Comparison of ENCODE assay signal across 30 mouse cellular contexts in genomic region chr6:86317066-86317465, GRCm38 (mm10). TPM values are rescaled to one million over a fixed set of nuclear protein-coding genes. Genes with fewer than 3 reads are reported as not detected.
DNase-seq lines count a peak whose midpoint lies in the region; ATAC-seq and TF ChIP-seq lines count a peak whose summit lies in the region.
"Had no signal": no experiment of that assay in that cellular context is flagged by ENCODE, and none has a peak within 500 bp of the region (broad histone marks: within the 10 kb centered on the region; RNA-seq: fewer than 3 reads in every experiment).

No protein-coding gene starts in this region.

- TF ChIP-seq POLR2A in limb, embryonic 14.5 days (IDR thresholded peaks at IDR 0.05; ENCODE audit: borderline replicate concordance, extremely low read depth, insufficient read depth, insufficient read length), result no peak

- ATAC-seq in embryonic facial prominence, embryonic 14.5 days (ENCODE audit: low read depth), result peak; percentile 30; the same call in 1 of the 2 replicates
- peak; percentile 44; the same call in 1 of the 2 replicates for ATAC-seq in limb, embryonic 13.5 days (ENCODE audit: low FRiP score, low read depth)
- no peak for ATAC-seq in limb, embryonic 14.5 days (ENCODE audit: low FRiP score, low read depth)
- ATAC-seq: CD4-positive, CD25-positive, alpha-beta regulatory T cell, adult 4 months; forebrain, embryonic 14.5 days had no signal

- WGBS in embryonic facial prominence, embryonic 14.5 days, result 57% methylated on average over 1 of the region's 1 CpGs
- WGBS in embryonic facial prominence, embryonic 10.5 days, result 72% methylated on average over 1 of the region's 1 CpGs
- 47% methylated on average over 1 of the region's 1 CpGs for WGBS in limb, embryonic 13.5 days
- 67% methylated on average over 1 of the region's 1 CpGs for WGBS in limb, embryonic 10.5 days
- WGBS in limb, embryonic 14.5 days, result 50% methylated on average over 1 of the region's 1 CpGs
- 64% methylated on average over 1 of the region's 1 CpGs for WGBS in forebrain, embryonic 10.5 days

- no peak overlapping the region for H3K27ac ChIP-seq in embryonic facial prominence, embryonic 14.5 days (replicated peaks; ENCODE audit: low read depth, low read length)
- no peak overlapping the region for H3K27ac ChIP-seq in embryonic facial prominence, embryonic 10.5 days (replicated peaks)
- no peak overlapping the region for H3K27ac ChIP-seq in limb, embryonic 13.5 days
- H3K27ac ChIP-seq in limb, embryonic 10.5 days, result no peak overlapping the region
- H3K27ac ChIP-seq in limb, embryonic 14.5 days (replicated peaks; ENCODE audit: low read depth, low read length), result no peak overlapping the region
- no peak overlapping the region for H3K27ac ChIP-seq in forebrain, embryonic 10.5 days
- H3K27ac ChIP-seq: embryonic facial prominence, embryonic 12.5 days; heart, embryonic 10.5 days; hindbrain, embryonic 13.5 days; limb, embryonic 12.5 days; liver, embryonic 14.5 days; lung, embryonic 15.5 days; midbrain, embryonic 12.5 days; neural tube, embryonic 12.5 days; stomach, postnatal 0 days had no signal

- DNase-seq in embryonic facial prominence, embryonic 14.5 days (ENCODE audit: low spot score), result peak; percentile 31
- no peak for DNase-seq in embryonic facial prominence, embryonic 10.5 days (ENCODE audit: low spot score)
- DNase-seq in limb, embryonic 10.5 days (ENCODE audit: low spot score), result no peak
- peak; percentile 60 for DNase-seq in adrenal gland, postnatal 14 days
- DNase-seq in limb, embryonic 14.5 days (ENCODE audit: low spot score), result peak; percentile 10
- DNase-seq in forebrain, embryonic 10.5 days (ENCODE audit: extremely low spot score, low spot score), result no peak
- DNase-seq: cerebellum, adult 11 months; cerebellum, adult 9-10 months; cerebellum, postnatal 36 days; gastrocnemius, postnatal 14 days; heart, adult 11 months; heart, postnatal 36 days; kidney, adult 11 months; right cerebral cortex, postnatal 4 days; thymus, adult 2 months; thymus, postnatal 36 days had no signal

- H3K9ac ChIP-seq in embryonic facial prominence, embryonic 14.5 days (ENCODE audit: low read depth, low read length), result no peak overlapping the region
- H3K9ac ChIP-seq in limb, embryonic 13.5 days, result no peak overlapping the region
- H3K9ac ChIP-seq in limb, embryonic 14.5 days (ENCODE audit: low read depth, low read length, severe bottlenecking), result no peak overlapping the region
- H3K9ac ChIP-seq: embryonic facial prominence, embryonic 12.5 days; hindbrain, embryonic 13.5 days; limb, embryonic 12.5 days; liver, embryonic 14.5 days; lung, embryonic 15.5 days; midbrain, embryonic 12.5 days; neural tube, embryonic 12.5 days had no signal

- H3K36me3 ChIP-seq in embryonic facial prominence, embryonic 14.5 days (ENCODE audit: control insufficient read depth, insufficient read depth, low read length), result no peaks in the 10 kb centered on the region
- H3K36me3 ChIP-seq in embryonic facial prominence, embryonic 10.5 days (replicated peaks), result no peaks in the 10 kb centered on the region
- no peaks in the 10 kb centered on the region for H3K36me3 ChIP-seq in limb, embryonic 13.5 days
- no peaks in the 10 kb centered on the region for H3K36me3 ChIP-seq in limb, embryonic 10.5 days
- no peaks in the 10 kb centered on the region for H3K36me3 ChIP-seq in limb, embryonic 14.5 days (ENCODE audit: control insufficient read depth, insufficient read depth, low read length)
- H3K36me3 ChIP-seq in forebrain, embryonic 10.5 days (replicated peaks), result no peaks in the 10 kb centered on the region
- H3K36me3 ChIP-seq: embryonic facial prominence, embryonic 12.5 days; heart, embryonic 10.5 days; hindbrain, embryonic 13.5 days; limb, embryonic 12.5 days; lung, embryonic 15.5 days; midbrain, embryonic 12.5 days; neural tube, embryonic 12.5 days had no signal

- no peak overlapping the region for H3K4me2 ChIP-seq in embryonic facial prominence, embryonic 14.5 days (ENCODE audit: low read depth, low read length)
- H3K4me2 ChIP-seq in limb, embryonic 13.5 days (replicated peaks), result no peak overlapping the region
- H3K4me2 ChIP-seq in limb, embryonic 14.5 days (replicated peaks; ENCODE audit: low read depth, low read length, severe bottlenecking), result no peak overlapping the region
- H3K4me2 ChIP-seq: embryonic facial prominence, embryonic 12.5 days; hindbrain, embryonic 13.5 days; limb, embryonic 12.5 days; lung, embryonic 15.5 days; midbrain, embryonic 12.5 days; neural tube, embryonic 12.5 days had no signal

- no peaks in the 10 kb centered on the region for H3K9me3 ChIP-seq in embryonic facial prominence, embryonic 14.5 days (ENCODE audit: control insufficient read depth, low read length)
- H3K9me3 ChIP-seq in embryonic facial prominence, embryonic 10.5 days, result no peaks in the 10 kb centered on the region
- H3K9me3 ChIP-seq in limb, embryonic 13.5 days, result no peaks in the 10 kb centered on the region
- H3K9me3 ChIP-seq in limb, embryonic 10.5 days (replicated peaks), result no peaks in the 10 kb centered on the region
- H3K9me3 ChIP-seq in limb, embryonic 14.5 days (ENCODE audit: control insufficient read depth, low read length), result no peaks in the 10 kb centered on the region
- no peaks in the 10 kb centered on the region for H3K9me3 ChIP-seq in forebrain, embryonic 10.5 days
- H3K9me3 ChIP-seq: embryonic facial prominence, embryonic 12.5 days; heart, embryonic 10.5 days; hindbrain, embryonic 13.5 days; limb, embryonic 12.5 days; lung, embryonic 15.5 days; midbrain, embryonic 12.5 days; neural tube, embryonic 12.5 days had no signal

- H3K4me1 ChIP-seq in embryonic facial prominence, embryonic 14.5 days (ENCODE audit: control insufficient read depth, insufficient read depth, low read length), result no peaks in the 10 kb centered on the region
- H3K4me1 ChIP-seq in embryonic facial prominence, embryonic 10.5 days, result peaks cover 8% of the 10 kb centered on the region
- peaks cover 9% of the 10 kb centered on the region for H3K4me1 ChIP-seq in limb, embryonic 13.5 days
- H3K4me1 ChIP-seq in limb, embryonic 10.5 days, result peaks cover 15% of the 10 kb centered on the region
- H3K4me1 ChIP-seq in limb, embryonic 14.5 days (ENCODE audit: control insufficient read depth, insufficient read depth, low read length), result 0 out of 2 replicates have a peak, but pooled peaks cover 6% of the 10 kb centered on the region
- no peaks in the 10 kb centered on the region for H3K4me1 ChIP-seq in forebrain, embryonic 10.5 days
- H3K4me1 ChIP-seq: embryonic facial prominence, embryonic 12.5 days; hindbrain, embryonic 13.5 days; limb, embryonic 12.5 days; lung, embryonic 15.5 days; midbrain, embryonic 12.5 days; neural tube, embryonic 12.5 days had no signal

- no peak overlapping the region for H3K4me3 ChIP-seq in embryonic facial prominence, embryonic 14.5 days (ENCODE audit: low read depth, low read length)
- no peak overlapping the region for H3K4me3 ChIP-seq in embryonic facial prominence, embryonic 10.5 days
- no peak overlapping the region for H3K4me3 ChIP-seq in limb, embryonic 13.5 days
- no peak overlapping the region for H3K4me3 ChIP-seq in limb, embryonic 10.5 days
- H3K4me3 ChIP-seq in limb, embryonic 14.5 days (replicated peaks; ENCODE audit: low read length), result no peak overlapping the region
- H3K4me3 ChIP-seq in forebrain, embryonic 10.5 days, result no peak overlapping the region
- H3K4me3 ChIP-seq: embryonic facial prominence, embryonic 12.5 days; erythroblast, embryonic 14.5 days; heart, embryonic 10.5 days; hindbrain, embryonic 13.5 days; limb, embryonic 12.5 days; lung, embryonic 15.5 days; midbrain, embryonic 12.5 days; myocyte; neural tube, embryonic 12.5 days had no signal

- H3K27me3 ChIP-seq in embryonic facial prominence, embryonic 14.5 days (replicated peaks; ENCODE audit: control insufficient read depth, insufficient read depth, low read length), result no peaks in the 10 kb centered on the region
- no peaks in the 10 kb centered on the region for H3K27me3 ChIP-seq in embryonic facial prominence, embryonic 10.5 days (replicated peaks; ENCODE audit: low read depth, poor library complexity, severe bottlenecking)
- H3K27me3 ChIP-seq in limb, embryonic 13.5 days, result no peaks in the 10 kb centered on the region
- H3K27me3 ChIP-seq in limb, embryonic 10.5 days (ENCODE audit: low read depth, poor library complexity, severe bottlenecking), result no peaks in the 10 kb centered on the region
- no peaks in the 10 kb centered on the region for H3K27me3 ChIP-seq in limb, embryonic 14.5 days (ENCODE audit: control insufficient read depth, insufficient read depth, low read length)
- no peaks in the 10 kb centered on the region for H3K27me3 ChIP-seq in forebrain, embryonic 10.5 days (ENCODE audit: poor library complexity, severe bottlenecking)
- H3K27me3 ChIP-seq: embryonic facial prominence, embryonic 12.5 days; hindbrain, embryonic 13.5 days; limb, embryonic 12.5 days; lung, embryonic 15.5 days; midbrain, embryonic 12.5 days; neural tube, embryonic 12.5 days had no signal

RNA-seq across cellular contexts. Expression of gene Fam136a, which starts 48.4 kb away (rescaled TPM):
- 118 and 124 TPM in 2 replicates for polyA plus RNA-seq in embryonic facial prominence, embryonic 14.5 days (2014; fragmentation: Nextera tagmentation; extraction: Ambion mirVana)
- 191 and 201 TPM in 2 replicates for polyA plus RNA-seq in embryonic facial prominence, embryonic 10.5 days (2016; fragmentation: Nextera tagmentation; extraction: Ambion mirVana)
- 133 and 136 TPM in 2 replicates for polyA plus RNA-seq in limb, embryonic 13.5 days (2015; fragmentation: Nextera tagmentation; extraction: Ambion mirVana)
- 189 and 214 TPM in 2 replicates for polyA plus RNA-seq in limb, embryonic 10.5 days (2016; fragmentation: Nextera tagmentation; extraction: Ambion mirVana)
- 84.9 and 89.9 TPM in 2 replicates for total RNA-seq in adrenal gland, postnatal 14 days (2021)
- 43.9 and 51.0 TPM in 2 replicates for polyA plus RNA-seq in limb, embryonic 14.5 days (2012; rRNA removed)
- polyA plus RNA-seq in limb, embryonic 14.5 days (2014; fragmentation: Nextera tagmentation; extraction: Ambion mirVana), result 109 and 113 TPM in 2 replicates
- 208 and 210 TPM in 2 replicates for polyA plus RNA-seq in forebrain, embryonic 10.5 days (2016; fragmentation: Nextera tagmentation; extraction: Ambion mirVana)

RNA-seq across cellular contexts. Expression of gene Snrpg, which starts 54.0 kb away (rescaled TPM):
- polyA plus RNA-seq in embryonic facial prominence, embryonic 14.5 days (2014; fragmentation: Nextera tagmentation; extraction: Ambion mirVana), result 561 and 600 TPM in 2 replicates
- polyA plus RNA-seq in embryonic facial prominence, embryonic 10.5 days (2016; fragmentation: Nextera tagmentation; extraction: Ambion mirVana), result 902 and 949 TPM in 2 replicates
- 660 and 699 TPM in 2 replicates for polyA plus RNA-seq in limb, embryonic 13.5 days (2015; fragmentation: Nextera tagmentation; extraction: Ambion mirVana)
- 932 and 987 TPM in 2 replicates for polyA plus RNA-seq in limb, embryonic 10.5 days (2016; fragmentation: Nextera tagmentation; extraction: Ambion mirVana)
- total RNA-seq in adrenal gland, postnatal 14 days (2021), result 248 and 268 TPM in 2 replicates
- 155 and 632 TPM in 2 replicates for polyA plus RNA-seq in limb, embryonic 14.5 days (2012; rRNA removed)
- polyA plus RNA-seq in limb, embryonic 14.5 days (2014; fragmentation: Nextera tagmentation; extraction: Ambion mirVana), result 646 and 684 TPM in 2 replicates
- polyA plus RNA-seq in forebrain, embryonic 10.5 days (2016; fragmentation: Nextera tagmentation; extraction: Ambion mirVana), result 939 and 953 TPM in 2 replicates

Comparison
In these comparisons a context has a peak if more than half of its experiments do, and no peak if none do; other contexts are left out.
1. DNase-seq: peak in embryonic facial prominence, embryonic 14.5 days (single experiment), adrenal gland, postnatal 14 days (single experiment) and limb, embryonic 14.5 days (single experiment); none in embryonic facial prominence, embryonic 10.5 days (single experiment), limb, embryonic 10.5 days (single experiment) and forebrain, embryonic 10.5 days (single experiment).